Mouse (Mus musculus): Measurements from ENCODE around the gene Tmem79.

GRCm38 (mm10) chr3:88364337-88364736 is 28.4 kb upstream of the Tmem79 start, which contains the start of gene Paqr6:
- no peak for TF ChIP-seq CTCF (conservative IDR thresholded peaks at IDR 0.05; ENCODE audit: low read length)
- TF ChIP-seq POU5F1 (IDR thresholded peaks at IDR 0.05; ENCODE audit: borderline replicate concordance, low read length), result no peak
- no peak for TF ChIP-seq NANOG (IDR thresholded peaks at IDR 0.05; ENCODE audit: borderline replicate concordance, low read length)
